Mouse (Mus musculus): ENCODE results near the gene Gm10392.
"Not testable (repeated sequence)": the region's sequence is repeated elsewhere in the genome, so short reads cannot be mapped to it uniquely, and the experiment has no call there.

Gene Gm10392

DNA sequence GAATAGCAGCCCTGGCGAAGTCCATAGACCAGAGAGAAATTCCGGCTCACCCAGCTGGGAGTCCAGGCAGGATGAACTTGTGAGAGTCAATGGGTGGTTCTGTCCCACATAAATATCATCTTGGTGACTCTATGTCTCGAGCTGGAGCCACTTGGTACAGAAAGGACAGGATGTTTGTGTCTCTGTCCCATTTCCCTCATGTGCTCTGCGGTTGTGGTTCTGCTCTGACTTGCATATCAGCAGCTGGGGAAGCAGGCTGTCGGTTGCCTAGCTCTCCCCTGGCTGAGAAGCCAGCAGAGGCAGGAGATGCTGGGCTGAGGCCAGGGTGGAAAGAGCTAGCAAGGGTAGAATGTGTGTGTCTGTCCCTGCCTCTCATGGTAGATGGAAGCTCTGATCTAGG is at the start of gene Gm10392:
Gene Gm10392 (minus strand): TSS at position 156 of the 400 bp plus-strand sequence.
- peak; percentile 98 for DNase-seq

DNA sequence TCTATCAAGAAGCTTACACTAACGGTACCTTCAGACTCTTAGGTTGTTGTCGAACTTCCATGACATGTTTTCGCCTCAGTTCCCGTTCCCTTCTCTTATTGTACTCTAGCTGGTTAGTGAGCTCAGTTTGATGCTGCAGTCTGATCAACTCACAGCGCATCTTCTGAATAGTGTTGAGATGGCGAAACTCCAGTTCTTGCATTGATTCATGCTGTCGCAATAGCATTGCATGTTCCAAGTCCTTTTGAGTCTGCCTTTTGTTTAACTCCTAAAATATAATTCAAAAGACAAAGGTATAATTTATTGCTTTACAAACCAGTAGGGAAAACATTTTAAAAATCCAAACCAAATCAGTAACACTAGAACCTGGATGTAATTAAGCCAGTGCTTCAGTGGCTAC is 26.3 kb upstream of the Gm10392 start:
- no peak for DNase-seq

- no peak for DNase-seq
These were observed 13.3 kb upstream of the Gm10392 start for GRCm38 (mm10) chr11:77532202-77532846.

DNA sequence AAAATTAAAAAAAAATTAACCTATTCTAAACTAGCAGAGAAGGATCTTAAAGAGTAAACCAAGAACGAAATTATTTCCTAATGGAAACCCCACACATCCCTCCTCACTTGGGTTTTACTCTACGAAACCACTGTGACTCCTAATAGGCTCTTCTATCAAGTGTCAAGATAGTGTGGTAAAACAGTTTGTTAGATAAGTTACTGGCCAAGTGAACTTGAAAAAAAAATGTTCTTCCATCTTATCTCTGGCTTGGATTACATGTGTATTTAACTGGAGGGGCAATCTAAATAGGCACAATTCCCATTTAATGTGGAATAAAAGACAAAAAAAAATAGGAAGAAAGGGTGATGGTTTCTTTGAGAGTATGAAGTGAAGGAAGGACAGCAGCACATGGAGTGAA is 11.9 kb upstream of the Gm10392 start:
- DNase-seq = no peak

- DNase-seq = peak; percentile 28
These were observed 10.6 kb upstream of the Gm10392 start for GRCm38 (mm10) chr11:77529644-77530043.

DNA sequence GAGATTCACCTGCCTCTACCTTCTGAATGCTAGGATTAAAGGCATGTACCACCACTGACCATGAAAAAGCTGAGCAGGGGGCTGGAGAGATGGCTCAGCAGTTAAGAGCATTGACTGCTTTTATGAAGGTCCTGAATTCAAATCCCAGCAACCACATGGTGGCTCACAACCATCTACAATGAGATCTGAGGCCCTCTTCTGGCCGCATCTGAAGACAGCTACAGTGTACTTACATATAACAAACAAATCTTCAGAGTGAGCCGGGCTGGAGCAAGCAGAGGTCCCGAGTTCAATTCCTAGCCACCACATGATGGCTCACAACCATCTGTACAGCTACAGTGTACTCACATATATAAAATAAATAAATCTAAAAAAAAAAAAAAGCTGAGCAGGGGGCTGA is 9.4 kb upstream of the Gm10392 start:
- DNase-seq = not testable (repeated sequence)

- peak; percentile 60 for DNase-seq
These were observed 6.9 kb upstream of the Gm10392 start for GRCm38 (mm10) chr11:77525804-77526486.

GRCm38 (mm10) chr11:77520601-77521529 is 1.9 kb upstream of the Gm10392 start:
- peak; percentile 96 for DNase-seq

DNA sequence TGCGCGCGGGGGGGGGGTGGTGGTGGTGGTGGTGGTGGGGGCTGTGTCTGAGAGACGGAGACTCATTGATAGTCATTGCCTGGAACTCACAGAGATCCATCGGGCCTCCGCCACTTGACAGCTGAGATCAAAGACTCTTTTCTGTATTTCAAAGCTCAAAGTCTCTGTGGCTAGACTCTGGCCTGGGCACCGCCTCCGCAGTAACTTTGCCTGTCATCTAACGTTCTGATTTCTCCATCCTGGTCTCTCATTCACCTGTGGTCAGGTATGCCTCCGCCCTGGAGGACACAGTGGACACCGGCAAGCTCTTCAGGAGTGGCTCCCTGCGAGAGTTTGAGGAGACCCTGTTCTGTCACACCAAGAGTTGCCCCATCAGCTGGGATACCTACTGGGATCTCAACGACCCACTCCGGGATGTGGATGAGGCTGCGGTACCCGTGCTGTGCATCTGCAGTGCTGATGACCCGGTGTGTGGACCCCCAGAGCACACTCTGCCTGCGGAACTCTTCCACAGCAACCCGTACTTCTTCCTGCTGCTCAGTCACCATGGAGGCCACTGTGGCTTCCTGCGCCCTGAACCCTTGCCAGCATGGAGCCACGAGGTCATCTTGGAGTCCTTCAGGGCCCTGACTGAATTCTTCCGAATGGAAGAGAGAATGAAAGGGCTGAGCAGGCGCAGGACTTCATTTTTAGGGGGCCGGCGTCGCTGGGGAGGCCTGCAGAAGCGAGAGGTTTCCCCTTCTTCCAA is 773 bp downstream of the Gm10392 start:
- peak; percentile 88 for DNase-seq

- peak; percentile 84 for DNase-seq
These were observed 2.2 kb downstream of the Gm10392 start for GRCm38 (mm10) chr11:77516553-77517425.

GRCm38 (mm10) chr11:77515637-77516552 is 3.1 kb downstream of the Gm10392 start, which contains the start of gene Trp53i13:
Trp53i13 (minus strand) TSS chr11:77515980.
- peak; percentile 96 for DNase-seq

GRCm38 (mm10) chr11:77514832-77515636 is 4.0 kb downstream of the Gm10392 start, which contains the start of gene Abhd15:
Abhd15 (plus strand) TSS chr11:77515121.
- peak; percentile 99 for DNase-seq

- peak; percentile 96 for DNase-seq
These were observed 4.6 kb downstream of the Gm10392 start for GRCm38 (mm10) chr11:77514281-77514831.

GRCm38 (mm10) chr11:77513811-77514170 is 5.2 kb downstream of the Gm10392 start:
- no peak for DNase-seq

DNA sequence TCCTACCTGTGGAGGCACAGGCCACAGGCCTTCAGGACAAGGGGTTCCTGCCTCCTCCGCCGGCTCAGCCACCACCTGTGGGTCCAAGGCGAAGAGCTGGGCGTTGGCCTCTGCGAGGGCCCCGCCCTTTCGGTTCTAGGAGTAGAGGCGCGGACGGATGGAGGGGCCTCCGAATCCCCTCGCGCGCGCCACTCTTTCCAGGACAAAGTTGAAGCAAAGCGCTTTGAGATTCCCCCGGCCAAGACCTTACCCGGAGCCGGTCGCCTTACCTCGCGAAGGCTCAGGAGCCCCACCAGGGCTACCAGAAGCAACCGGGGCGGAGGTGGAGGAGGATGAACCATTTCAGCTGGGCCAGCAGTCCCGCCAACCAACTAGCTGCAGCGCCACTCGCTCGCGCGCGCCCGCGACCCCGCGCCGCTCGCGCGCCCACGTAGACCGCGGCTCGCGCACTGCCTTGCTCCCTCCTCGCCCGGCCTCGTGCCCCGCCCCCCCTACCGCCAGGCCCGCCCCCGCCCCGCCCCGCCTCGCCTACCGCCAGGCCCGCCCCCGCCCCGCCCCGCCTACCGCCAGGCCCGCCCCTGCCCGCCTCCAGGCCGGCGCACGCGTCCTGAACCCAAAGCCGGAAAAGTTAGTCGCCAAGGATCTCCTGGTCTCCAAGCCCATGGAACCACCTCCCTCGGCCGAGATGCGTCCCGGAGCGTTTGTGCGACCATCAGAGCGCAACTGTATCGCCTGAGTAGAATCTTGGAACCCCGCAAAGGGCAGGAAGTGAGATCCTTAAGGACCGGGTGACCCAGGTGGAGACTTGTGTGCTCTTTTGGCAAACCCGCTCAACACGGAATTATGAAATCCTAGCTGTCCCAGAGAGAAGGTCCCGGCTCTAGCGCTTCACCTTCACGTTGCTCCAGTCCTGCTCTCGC is 5.8 kb downstream of the Gm10392 start:
- peak; percentile 99 for DNase-seq

GRCm38 (mm10) chr11:77511336-77511735 is 7.7 kb downstream of the Gm10392 start:
- DNase-seq = peak; percentile 85

DNA sequence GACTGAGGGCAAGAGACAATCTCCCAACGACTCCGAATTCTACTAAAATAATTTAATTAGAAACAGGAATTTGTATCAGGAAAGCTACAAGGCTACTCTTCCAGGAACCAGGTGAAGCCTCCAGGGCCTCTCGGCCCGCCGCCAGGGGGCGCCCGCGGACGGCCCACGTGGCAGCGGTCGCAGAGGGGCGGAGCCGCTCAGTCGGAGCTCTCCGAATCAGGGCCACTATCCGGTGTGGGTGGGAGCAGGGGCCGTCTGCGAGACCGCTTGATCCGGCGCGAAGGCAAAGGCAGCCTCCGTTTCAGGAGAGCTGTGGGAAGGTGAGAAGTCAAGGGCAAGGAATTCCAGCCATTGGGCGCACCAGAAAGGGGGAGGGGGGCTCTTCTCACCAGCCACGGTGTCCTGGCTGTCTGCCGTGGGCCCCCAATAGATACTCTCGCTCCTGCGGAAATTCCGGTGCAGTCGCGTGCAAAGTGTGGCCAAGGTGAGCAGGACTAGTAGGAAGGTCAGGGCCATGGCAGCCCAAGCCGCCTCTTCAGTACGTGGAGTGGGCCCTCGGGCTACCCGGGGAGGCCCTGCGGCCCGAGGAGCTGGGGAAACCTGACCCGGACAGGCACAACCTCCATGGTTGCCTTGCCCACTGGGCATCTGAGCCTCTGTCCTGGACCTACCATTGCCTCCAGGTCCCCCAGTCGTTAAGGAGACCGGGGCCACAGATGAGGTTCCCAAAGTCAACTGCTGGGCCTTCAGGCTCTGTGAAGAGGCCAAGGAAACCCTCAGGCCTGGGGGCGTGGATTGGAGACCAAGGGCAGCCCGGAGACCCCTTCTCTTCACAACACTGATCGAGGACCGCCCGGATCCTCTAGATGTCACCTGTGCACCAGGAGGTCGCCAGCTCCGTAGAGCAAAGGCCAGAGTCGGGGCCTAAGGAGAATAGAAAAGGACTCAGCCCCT is 10.7 kb downstream of the Gm10392 start:
- DNase-seq = peak; percentile 98

Measured in heart, adult 11 months (tissue).